Mouse (Mus musculus) ES-Bruce4 (cell line): Measurements from ENCODE around the gene Ankrd17. TPM values are rescaled to one million over a fixed set of nuclear protein-coding genes. Genes with fewer than 3 reads are reported as not detected.

Experiments used
- H3K27ac ChIP-seq: 2 replicates; pipeline ENCODE4 v1.5.1; 2012; ENCODE audit warnings: low read length, inconsistent platforms; ENCODE audit not compliant: insufficient read depth
- H3K27me3 ChIP-seq: 2 replicates; pipeline ENCODE4 v1.6.1; 2012; ENCODE audit warnings: mild to moderate bottlenecking, low read length, inconsistent platforms; ENCODE audit not compliant: control insufficient read depth, poor library complexity, insufficient read depth, severe bottlenecking
- H3K36me3 ChIP-seq: 2 replicates; pipeline ENCODE4 v1.6.1; 2012; ENCODE audit warnings: inconsistent platforms, mild to moderate bottlenecking, low read length, moderate library complexity; ENCODE audit not compliant: control insufficient read depth, poor library complexity, insufficient read depth, severe bottlenecking
- H3K4me1 ChIP-seq: one replicate; pipeline ENCODE4 v1.8.1; 2011; ENCODE audit warnings: low read length; ENCODE audit not compliant: control insufficient read depth, insufficient read depth
- H3K4me3 ChIP-seq: 2 replicates; pipeline ENCODE4 v1.5.1; 2011; ENCODE audit warnings: low read depth, mild to moderate bottlenecking, low read length
- H3K9ac ChIP-seq: 2 replicates; pipeline ENCODE4 v1.6.1; 2012; ENCODE audit warnings: low read depth, mild to moderate bottlenecking, inconsistent platforms; ENCODE audit not compliant: poor library complexity, severe bottlenecking
- H3K9me3 ChIP-seq: replicated peaks from 2 replicates; pipeline ENCODE4 v1.6.1; 2012; ENCODE audit warnings: mild to moderate bottlenecking, low read length, inconsistent platforms; ENCODE audit not compliant: control insufficient read depth, poor library complexity, insufficient read depth, severe bottlenecking
- CTCF ChIP-seq: IDR thresholded peaks from one replicate; pipeline ENCODE4 v1.8.1; 2011; ENCODE audit warnings: low read depth, low read length
- EP300 ChIP-seq: IDR thresholded peaks from 2 replicates; pipeline ENCODE4 v1.6.1; 2011; ENCODE audit warnings: low read depth, low read length; ENCODE audit not compliant: insufficient read depth
- POLR2A ChIP-seq: IDR thresholded peaks from one replicate; pipeline ENCODE4 v1.8.1; 2011; ENCODE audit warnings: low read length; ENCODE audit not compliant: insufficient read depth
- polyA plus RNA-seq: library from polyadenylated mRNA; stranded (reverse); fragments of >200 nt; gene quantifications from 2 replicates; pipeline ENCODE4 v1.2.4, GENCODE M21; 2011; ENCODE audit warnings: low read depth; ENCODE audit not compliant: missing spikeins, insufficient read depth, insufficient read length

Ankrd17 gene
- polyA plus RNA-seq, 1 experiment, result 141 TPM

DNA sequence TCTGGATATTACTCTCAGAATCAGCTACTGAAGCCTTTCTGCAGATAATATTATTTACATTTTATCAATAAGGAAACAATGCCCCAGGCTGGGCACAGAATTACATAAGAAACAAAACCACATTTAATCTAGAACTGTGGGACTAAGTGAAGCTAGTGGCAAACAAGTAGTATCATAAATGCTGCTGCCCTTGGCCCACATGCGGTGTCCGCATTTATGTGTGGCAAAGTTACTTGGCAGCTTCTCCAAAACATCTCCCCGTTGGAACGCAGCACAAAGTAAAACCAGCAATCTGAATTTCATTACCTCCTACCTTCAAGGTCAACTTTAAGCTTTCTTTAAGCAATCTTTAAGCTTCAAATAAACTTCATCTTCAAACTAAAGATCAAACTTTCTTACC is 25.5 kb downstream of the Ankrd17 start:
- TF ChIP-seq POLR2A, result no peak
- Histone ChIP-seq H3K9me3 (no peaks in the 10 kb centered on the region), H3K27ac (no peak overlapping the region), H3K9ac (no peak overlapping the region), H3K36me3 (no peaks in the 10 kb centered on the region), H3K4me3 (no peak overlapping the region), H3K4me1 (no peaks in the 10 kb centered on the region), H3K27me3 (no peaks in the 10 kb centered on the region)

DNA sequence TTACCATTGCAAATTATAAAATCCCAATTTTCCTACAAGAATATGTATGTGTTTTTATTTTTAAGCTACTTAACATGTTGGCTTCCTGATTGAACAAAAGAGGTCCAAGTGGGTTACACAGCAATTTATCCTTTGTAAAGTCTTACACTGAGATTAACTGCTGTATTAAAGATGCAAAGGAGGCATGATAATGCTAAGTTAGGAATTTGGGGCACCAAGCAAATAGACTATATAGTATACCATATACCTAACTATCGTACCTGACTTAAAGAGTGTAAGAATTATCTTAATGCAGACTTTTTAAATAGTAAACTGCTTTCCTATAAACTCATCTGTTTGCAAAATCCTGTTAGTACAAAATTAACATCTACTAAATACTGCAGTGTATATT is 26.4 kb downstream of the Ankrd17 start:
- no peaks in the 10 kb centered on the region for H3K9me3 ChIP-seq
- no peak overlapping the region for H3K27ac ChIP-seq
- no peaks in the 10 kb centered on the region for H3K27me3 ChIP-seq
- no peaks in the 10 kb centered on the region for H3K4me1 ChIP-seq
- TF ChIP-seq CTCF, result no peak
- TF ChIP-seq EP300, result no peak
- TF ChIP-seq POLR2A, result no peak
- H3K4me3 ChIP-seq, result no peak overlapping the region
- no peak overlapping the region for H3K9ac ChIP-seq
- no peaks in the 10 kb centered on the region for H3K36me3 ChIP-seq

DNA sequence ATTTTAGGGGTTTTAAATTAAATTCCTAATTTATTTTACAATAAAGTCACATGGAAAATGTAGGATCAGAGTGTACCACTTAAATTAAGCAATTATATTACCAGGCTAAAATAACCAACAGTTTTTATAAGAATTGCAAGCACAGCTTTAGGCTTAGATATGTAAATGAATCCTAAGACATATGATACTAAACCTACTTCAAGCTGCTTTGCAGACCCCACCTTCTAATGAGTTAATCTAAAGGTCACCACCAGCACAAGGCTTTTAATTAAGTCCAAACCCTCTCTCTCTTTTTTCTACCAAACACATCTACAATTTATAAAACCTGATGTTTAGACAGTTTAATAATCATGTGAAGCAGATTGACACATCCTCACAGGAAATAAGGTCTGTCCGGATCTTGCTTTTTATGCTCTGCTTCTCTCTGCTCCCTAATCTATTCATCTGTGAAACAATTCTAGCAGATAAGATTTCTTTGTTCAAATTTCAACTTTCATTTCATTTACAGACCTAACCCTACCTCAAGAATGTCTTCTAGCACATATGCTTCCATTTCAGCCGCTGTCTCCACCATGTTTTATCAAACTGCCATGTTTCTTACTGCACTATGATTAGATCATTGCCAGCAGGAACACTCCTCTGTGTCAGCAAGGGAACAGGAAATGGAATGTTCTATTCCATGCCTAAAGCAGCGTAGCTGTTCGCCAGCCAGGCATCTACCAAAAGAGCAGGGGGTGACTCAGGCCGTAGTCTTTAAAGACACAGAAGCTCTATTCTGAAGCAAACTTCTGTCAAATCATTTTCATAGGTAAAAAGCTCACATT is 27.0 kb downstream of the Ankrd17 start:
- Histone ChIP-seq H3K4me3 (no peak overlapping the region), H3K27ac (no peak overlapping the region), H3K27me3 (no peaks in the 10 kb centered on the region), H3K36me3 (no peaks in the 10 kb centered on the region), H3K4me1 (no peaks in the 10 kb centered on the region), H3K9me3 (no peaks in the 10 kb centered on the region), H3K9ac (no peak overlapping the region)
- no peak for TF ChIP-seq POLR2A
- no peak for TF ChIP-seq CTCF
- TF ChIP-seq EP300, result no peak

DNA sequence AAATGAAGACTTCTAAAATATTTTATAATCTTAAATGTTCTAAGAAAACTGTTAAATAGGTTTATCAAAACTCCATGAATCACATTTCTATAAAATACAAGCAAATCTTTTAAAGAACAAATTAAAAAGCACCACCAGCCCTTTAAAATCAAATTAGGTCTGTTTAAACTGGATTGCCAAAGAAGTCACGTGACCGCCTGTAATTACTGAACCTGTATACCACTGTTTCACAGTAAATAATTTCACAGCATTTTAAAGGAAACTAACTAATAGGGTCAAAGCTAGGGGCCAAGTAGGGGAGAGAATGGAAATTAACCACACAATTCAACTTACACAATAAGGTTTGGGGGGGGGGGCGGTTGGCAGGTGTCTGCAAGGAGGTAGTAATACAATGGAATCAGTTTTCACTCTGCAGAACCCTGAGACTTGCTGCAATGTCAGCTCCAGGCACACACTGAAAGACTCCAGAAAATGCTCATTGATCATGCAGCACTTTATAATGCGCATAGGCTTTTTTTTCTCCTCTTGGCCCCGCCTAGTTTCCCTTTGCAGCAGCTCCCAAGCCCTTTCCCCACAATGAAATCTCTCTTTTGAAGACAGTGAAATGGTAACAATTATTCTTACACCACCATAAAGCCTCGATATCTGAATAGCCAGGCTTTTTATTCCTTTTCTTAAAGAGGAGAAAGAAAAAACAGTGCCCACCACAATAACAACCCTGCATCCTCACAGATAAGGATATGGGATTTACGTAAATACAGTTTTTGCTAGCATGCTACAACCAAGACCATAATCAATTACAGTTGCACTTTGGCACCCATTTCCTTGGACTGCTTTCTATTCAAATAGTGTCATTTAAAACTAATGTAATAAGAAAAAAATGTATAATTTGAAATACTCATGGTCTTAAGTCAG is 27.9 kb downstream of the Ankrd17 start:
- Histone ChIP-seq H3K9me3 (no peaks in the 10 kb centered on the region), H3K27ac (no peak overlapping the region), H3K36me3 (no peaks in the 10 kb centered on the region), H3K9ac (no peak overlapping the region), H3K4me3 (no peak overlapping the region), H3K27me3 (no peaks in the 10 kb centered on the region), H3K4me1 (no peaks in the 10 kb centered on the region)
- TF ChIP-seq EP300 (no peak), POLR2A (no peak), CTCF (no peak)

DNA sequence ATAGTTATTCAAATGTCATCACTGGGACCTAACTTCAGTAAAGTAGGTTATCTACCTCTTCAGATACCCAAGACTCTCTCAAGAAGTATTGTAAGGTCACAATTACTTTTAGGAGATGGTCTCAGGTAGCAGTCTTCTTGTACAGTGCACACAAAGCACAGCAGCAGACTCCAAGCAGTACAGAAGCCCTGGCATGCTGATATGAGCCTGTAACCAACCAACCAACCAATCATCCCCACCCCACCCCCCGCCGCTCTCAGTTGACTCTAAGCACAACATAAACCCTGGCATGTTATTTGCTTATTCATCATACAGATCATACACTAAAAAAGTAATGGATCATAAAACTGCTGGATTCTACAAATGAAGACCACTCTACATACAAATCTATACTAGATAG is 33.9 kb downstream of the Ankrd17 start:
- H3K36me3 ChIP-seq, result no peaks in the 10 kb centered on the region
- no peak for TF ChIP-seq EP300
- TF ChIP-seq CTCF, result no peak
- no peak for TF ChIP-seq POLR2A

DNA sequence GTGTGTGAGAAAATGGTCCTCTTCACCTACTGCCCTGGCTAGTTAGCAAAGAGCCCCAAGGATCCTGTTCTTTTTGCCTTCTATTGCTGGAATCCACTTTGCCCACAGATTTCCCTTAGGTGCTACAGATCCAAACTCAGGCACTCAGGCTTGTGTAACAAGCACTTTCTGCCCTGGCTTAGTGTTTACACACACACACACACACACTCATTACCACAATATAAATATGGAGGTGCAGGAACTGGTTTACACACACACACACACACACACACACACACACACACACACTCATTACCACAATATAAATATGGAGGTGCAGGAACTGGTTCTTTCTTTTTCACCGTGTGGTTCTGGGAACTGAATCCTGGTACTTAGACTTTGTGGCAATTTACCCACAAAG is 35.3 kb downstream of the Ankrd17 start:
- no peak overlapping the region for H3K27ac ChIP-seq
- no peak overlapping the region for H3K9ac ChIP-seq
- H3K4me1 ChIP-seq, result no peaks in the 10 kb centered on the region
- H3K4me3 ChIP-seq, result no peak overlapping the region
- TF ChIP-seq POLR2A (no peak), CTCF (no peak), EP300 (no peak)
- no peaks in the 10 kb centered on the region for H3K36me3 ChIP-seq
- H3K27me3 ChIP-seq, result no peaks in the 10 kb centered on the region
- H3K9me3 ChIP-seq, result no peaks in the 10 kb centered on the region

More for the DNA sequence above, 33.9 kb downstream of the Ankrd17 start:
- H3K27me3 ChIP-seq, result no peaks in the 10 kb centered on the region
- H3K4me3 ChIP-seq, result no peak overlapping the region
- no peak overlapping the region for H3K9ac ChIP-seq
- no peaks in the 10 kb centered on the region for H3K4me1 ChIP-seq
- H3K27ac ChIP-seq, result no peak overlapping the region
- no peaks in the 10 kb centered on the region for H3K9me3 ChIP-seq
